In genomic region chr8:94773048-94773447, GRCm38 (mm10) we compare ENCODE assay signal across 9 mouse cellular contexts. TPM values are rescaled to one million over a fixed set of nuclear protein-coding genes. Genes with fewer than 3 reads are reported as not detected.
DNase-seq lines count a peak whose midpoint lies in the region; ATAC-seq and TF ChIP-seq lines count a peak whose summit lies in the region.
"Had no signal": no experiment of that assay in that cellular context is flagged by ENCODE, and none has a peak within 500 bp of the region (broad histone marks: within the 10 kb centered on the region; RNA-seq: fewer than 3 reads in every experiment).

No protein-coding gene starts in this region.

- no peaks in the 10 kb centered on the region for H3K9me3 ChIP-seq in forebrain, embryonic 10.5 days
- no peaks in the 10 kb centered on the region for H3K9me3 ChIP-seq in hindbrain, postnatal 0 days (ENCODE audit: low read length)
- no peaks in the 10 kb centered on the region for H3K9me3 ChIP-seq in neural tube, embryonic 15.5 days (replicated peaks)

- H3K4me3 ChIP-seq in layer of hippocampus, adult 2 months = peak overlapping the region; percentile 74
- peak overlapping the region; percentile 66 for H3K4me3 ChIP-seq in forebrain, embryonic 10.5 days
- H3K4me3 ChIP-seq in hindbrain, postnatal 0 days (ENCODE audit: low read length) = peak overlapping the region; percentile 51
- peak overlapping the region; percentile 64 for H3K4me3 ChIP-seq in neural tube, embryonic 15.5 days (replicated peaks)

- WGBS in forebrain, embryonic 10.5 days = 42% methylated on average over 6 of the region's 6 CpGs
- WGBS in hindbrain, postnatal 0 days = 43% methylated on average over 6 of the region's 6 CpGs
- 48% methylated on average over 6 of the region's 6 CpGs for WGBS in neural tube, embryonic 15.5 days

- H3K9ac ChIP-seq in hindbrain, postnatal 0 days (replicated peaks; ENCODE audit: low read length) = peak overlapping the region; percentile 60
- H3K9ac ChIP-seq in neural tube, embryonic 15.5 days (replicated peaks) = peak overlapping the region; percentile 77

- peaks cover 39% of the 10 kb centered on the region for H3K4me1 ChIP-seq in forebrain, embryonic 10.5 days
- H3K4me1 ChIP-seq in hindbrain, postnatal 0 days (ENCODE audit: insufficient read depth, low read length) = peaks cover 22% of the 10 kb centered on the region
- H3K4me1 ChIP-seq in neural tube, embryonic 15.5 days = peaks cover 40% of the 10 kb centered on the region

- peaks cover 64% of the 10 kb centered on the region for H3K27me3 ChIP-seq in forebrain, embryonic 10.5 days (ENCODE audit: poor library complexity, severe bottlenecking)
- no peaks in the 10 kb centered on the region for H3K27me3 ChIP-seq in hindbrain, postnatal 0 days (ENCODE audit: insufficient read depth, low read length)
- 0 out of 2 replicates have a peak, but pooled peaks cover 5% of the 10 kb centered on the region for H3K27me3 ChIP-seq in neural tube, embryonic 15.5 days (replicated peaks)

- H3K27ac ChIP-seq in layer of hippocampus, adult 2 months = peak overlapping the region; percentile 99
- H3K27ac ChIP-seq in forebrain, embryonic 10.5 days = no peak overlapping the region
- peak overlapping the region; percentile 64 for H3K27ac ChIP-seq in hindbrain, postnatal 0 days
- peak overlapping the region; percentile 79 for H3K27ac ChIP-seq in neural tube, embryonic 15.5 days (replicated peaks)

- H3K36me3 ChIP-seq in forebrain, embryonic 10.5 days (replicated peaks) = no peaks in the 10 kb centered on the region
- H3K36me3 ChIP-seq in hindbrain, postnatal 0 days (ENCODE audit: insufficient read depth, low read length) = no peaks in the 10 kb centered on the region
- no peaks in the 10 kb centered on the region for H3K36me3 ChIP-seq in neural tube, embryonic 15.5 days

- peak in 1 of 2 experiments; percentile 48 for DNase-seq in layer of hippocampus, adult 2 months (ENCODE audit: low spot score in 2 of 2)
- no peak for DNase-seq in layer of hippocampus, adult 9-10 months (ENCODE audit: low spot score)
- no peak for DNase-seq in forebrain, embryonic 10.5 days (ENCODE audit: extremely low spot score, low spot score)
- DNase-seq in hindbrain, postnatal 0 days (ENCODE audit: low spot score) = no peak
- DNase-seq in testis, postnatal 10 days (ENCODE audit: low spot score) = no peak
- no peak for DNase-seq in thymus, postnatal 4 days
- DNase-seq: gastrocnemius, postnatal 25 days; thymus, postnatal 14 days had no signal

- no peak for TF ChIP-seq CTCF in layer of hippocampus, adult 2 months (conservative IDR thresholded peaks at IDR 0.05)
- TF ChIP-seq CTCF in hindbrain, postnatal 0 days (IDR thresholded peaks at IDR 0.05; ENCODE audit: low read depth) = no peak

- peak overlapping the region; percentile 78 for H3K4me2 ChIP-seq in hindbrain, postnatal 0 days (ENCODE audit: low read depth, low read length)
- H3K4me2 ChIP-seq in neural tube, embryonic 15.5 days = peak overlapping the region; percentile 90

- ATAC-seq in hindbrain, postnatal 0 days = no peak
- ATAC-seq in neural tube, embryonic 15.5 days (ENCODE audit: low FRiP score) = no peak

RNA-seq across cellular contexts. Expression of gene Cx3cl1, which starts 1.2 kb away (rescaled TPM):
- 100 to 1,000 TPM; 396 to 397 TPM for total RNA-seq in layer of hippocampus, adult 2 months (2021)
- polyA plus RNA-seq in forebrain, embryonic 10.5 days (2016; fragmentation: Nextera tagmentation; extraction: Ambion mirVana) = 8.9 and 11.1 TPM in 2 replicates
- total RNA-seq in hindbrain, postnatal 0 days (2014; rRNA removed) = 99.6 and 100 TPM in 2 replicates
- polyA plus RNA-seq in hindbrain, postnatal 0 days (2015; fragmentation: Nextera tagmentation; extraction: Ambion mirVana) = 74.1 and 87.9 TPM in 2 replicates
- polyA plus RNA-seq in neural tube, embryonic 15.5 days (2015; fragmentation: Nextera tagmentation; extraction: Ambion mirVana) = 56.7 and 57.0 TPM in 2 replicates

RNA-seq across cellular contexts. Expression of gene Ccl22, which starts 27.7 kb away (rescaled TPM):
- under 1 TPM in 1 of 2 experiments, not detected in 1; 0.37 TPM for total RNA-seq in layer of hippocampus, adult 2 months (2021)
- not detected in 2 replicates for polyA plus RNA-seq in forebrain, embryonic 10.5 days (2016; fragmentation: Nextera tagmentation; extraction: Ambion mirVana)
- total RNA-seq in hindbrain, postnatal 0 days (2014; rRNA removed) = 0.05 TPM in 1 of 2 replicates, not detected in the other
- polyA plus RNA-seq in hindbrain, postnatal 0 days (2015; fragmentation: Nextera tagmentation; extraction: Ambion mirVana) = 0.10 and 0.13 TPM in 2 replicates
- 0.10 TPM in 1 of 2 replicates, not detected in the other for polyA plus RNA-seq in neural tube, embryonic 15.5 days (2015; fragmentation: Nextera tagmentation; extraction: Ambion mirVana)
- total RNA-seq: gastrocnemius, postnatal 25 days had no signal

RNA-seq across cellular contexts. Expression of gene Ccl17, which starts 37.2 kb away (rescaled TPM):
- 1 to 10 TPM; 3.4 to 6.0 TPM for total RNA-seq in layer of hippocampus, adult 2 months (2021)
- polyA plus RNA-seq in forebrain, embryonic 10.5 days (2016; fragmentation: Nextera tagmentation; extraction: Ambion mirVana) = not detected in 2 replicates
- not detected in 2 replicates for total RNA-seq in hindbrain, postnatal 0 days (2014; rRNA removed)
- 2.7 and 4.8 TPM in 2 replicates for polyA plus RNA-seq in hindbrain, postnatal 0 days (2015; fragmentation: Nextera tagmentation; extraction: Ambion mirVana)
- 0.92 and 1.1 TPM in 2 replicates for polyA plus RNA-seq in neural tube, embryonic 15.5 days (2015; fragmentation: Nextera tagmentation; extraction: Ambion mirVana)
- total RNA-seq: gastrocnemius, postnatal 25 days had no signal
